Mouse (Mus musculus): ENCODE measurements around the gene Iqgap3. TPM values are rescaled to one million over a fixed set of nuclear protein-coding genes. Genes with fewer than 3 reads are reported as not detected.

Iqgap3 gene
- total RNA-seq, 2 experiments from 2014 or later, result 0.64 to 0.80 TPM

DNA sequence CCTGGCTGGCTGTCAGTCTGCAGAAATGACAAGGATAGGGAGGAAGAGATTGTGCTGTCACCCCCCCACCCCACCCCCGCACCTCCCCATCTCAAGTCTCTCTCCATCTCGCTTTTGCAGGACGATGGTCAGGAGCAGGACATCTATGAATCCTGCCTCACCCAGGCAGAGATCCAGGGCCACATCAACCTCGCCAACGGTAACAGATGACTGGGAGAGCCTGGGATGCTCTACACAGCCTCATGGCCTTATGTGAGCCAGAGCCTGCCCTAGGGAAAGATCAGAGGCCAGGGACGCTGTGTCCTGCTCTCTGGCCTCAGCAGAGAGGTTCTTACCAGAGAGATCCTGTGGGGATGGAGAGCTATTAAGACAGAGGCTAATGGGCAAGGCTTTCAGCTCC is 8.8 kb downstream of the Iqgap3 start:
- no peak for DNase-seq (ENCODE audit: low spot score in 2 of 2)

DNA sequence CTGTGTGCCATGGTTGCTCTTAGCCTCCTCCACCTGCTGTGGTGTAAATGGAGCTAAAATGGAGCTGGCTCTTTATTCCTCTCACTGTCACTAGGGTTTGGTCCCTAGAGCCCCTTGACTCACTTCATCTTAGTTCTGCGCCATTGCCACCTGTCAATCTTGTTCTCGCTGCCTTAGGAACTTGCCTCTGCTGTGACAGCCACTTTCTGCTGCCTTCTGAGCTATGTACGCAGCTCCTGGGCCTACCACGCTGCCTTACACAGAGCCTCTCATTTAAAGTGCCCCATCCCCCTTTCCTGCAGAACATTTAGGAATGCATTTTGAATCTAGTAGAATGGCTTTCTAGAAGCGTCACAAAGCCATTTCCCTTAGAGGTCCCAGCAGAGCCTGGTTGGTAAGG is 12.4 kb downstream of the Iqgap3 start:
- DNase-seq (ENCODE audit: low spot score in 2 of 2), result no peak

DNA sequence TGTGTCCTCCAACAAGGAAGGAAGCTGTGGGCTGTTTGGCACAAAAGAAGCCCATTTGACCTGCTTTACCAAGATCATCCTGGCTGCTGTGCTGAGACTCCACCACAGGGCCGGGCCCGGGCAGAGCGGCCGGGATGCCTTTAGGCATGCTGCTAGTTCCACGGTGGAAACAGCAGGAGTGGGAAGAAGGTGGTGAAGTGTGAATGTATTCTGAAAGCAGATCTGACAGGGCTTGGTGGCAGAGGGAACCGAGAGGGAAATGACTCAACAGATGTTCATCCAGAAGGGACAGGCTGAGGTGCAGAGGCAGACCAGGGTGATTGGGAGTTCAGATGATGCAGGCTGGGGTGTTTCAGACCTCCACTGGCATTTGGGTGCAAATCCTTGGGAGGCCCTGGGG is 15.9 kb downstream of the Iqgap3 start:
- no peak for DNase-seq (ENCODE audit: low spot score in 2 of 2)

DNA sequence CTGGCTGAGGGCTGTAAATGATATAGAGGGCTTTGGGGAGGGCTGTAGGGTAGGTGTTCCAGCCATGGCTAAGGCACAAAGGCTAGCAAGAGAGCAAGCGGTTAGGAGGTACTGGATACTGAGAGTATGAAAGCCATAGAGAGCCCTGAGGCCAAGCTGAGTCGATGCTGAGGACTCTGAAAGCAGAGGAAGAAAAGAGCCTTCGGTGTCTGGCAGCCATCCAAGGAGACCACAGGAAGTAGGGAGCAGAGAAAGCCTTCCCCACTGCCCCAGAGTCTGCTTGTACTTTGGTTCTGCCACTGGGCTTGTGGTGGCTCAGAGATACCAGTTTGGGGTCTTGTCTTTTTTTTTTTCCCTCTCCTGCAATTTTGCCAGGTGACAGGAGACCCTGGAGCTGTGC is 18.5 kb downstream of the Iqgap3 start:
- DNase-seq (ENCODE audit: low spot score in 2 of 2), result no peak

DNA sequence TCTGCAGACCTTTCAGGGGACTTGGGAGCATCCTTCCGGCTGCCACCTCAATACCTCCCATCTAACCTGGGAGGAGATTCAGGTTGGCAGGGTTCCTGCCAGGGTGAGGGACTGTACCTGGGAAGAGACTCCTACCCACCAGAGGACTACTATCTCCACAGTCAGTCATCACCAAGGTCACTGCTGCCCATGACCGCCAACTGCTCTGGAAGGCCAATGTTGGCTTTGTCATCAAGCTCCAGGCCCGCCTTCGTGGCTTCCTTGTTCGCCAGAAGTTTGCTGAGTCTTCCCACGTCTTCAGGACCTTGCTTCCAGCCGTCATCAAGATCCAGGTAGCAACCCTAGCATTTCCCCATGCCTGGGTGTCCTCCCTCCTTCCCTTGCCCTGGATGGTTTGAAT is 20.0 kb downstream of the Iqgap3 start:
- DNase-seq (ENCODE audit: low spot score in 2 of 2), result no peak

DNA sequence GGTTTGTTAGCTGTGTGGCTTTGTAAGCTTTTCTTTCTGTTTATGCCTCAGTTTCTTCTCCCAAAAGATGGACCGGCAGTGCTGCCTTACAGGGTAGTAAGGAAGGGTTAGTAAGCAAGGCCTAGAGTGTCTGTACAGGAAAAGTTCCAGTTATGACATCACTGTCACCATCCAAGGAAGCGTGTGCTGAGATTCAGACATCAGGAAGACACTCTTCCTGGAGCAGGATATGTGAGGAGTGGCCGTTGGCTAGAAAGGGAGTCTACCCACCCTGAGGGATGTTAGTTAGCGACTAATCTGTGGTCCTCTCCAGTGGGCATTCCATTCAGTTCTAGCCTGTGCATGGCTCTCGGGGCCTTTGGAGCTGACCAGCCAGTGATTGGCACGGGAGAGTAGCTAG is 20.4 kb downstream of the Iqgap3 start:
- no peak for DNase-seq (ENCODE audit: low spot score in 2 of 2)

DNA sequence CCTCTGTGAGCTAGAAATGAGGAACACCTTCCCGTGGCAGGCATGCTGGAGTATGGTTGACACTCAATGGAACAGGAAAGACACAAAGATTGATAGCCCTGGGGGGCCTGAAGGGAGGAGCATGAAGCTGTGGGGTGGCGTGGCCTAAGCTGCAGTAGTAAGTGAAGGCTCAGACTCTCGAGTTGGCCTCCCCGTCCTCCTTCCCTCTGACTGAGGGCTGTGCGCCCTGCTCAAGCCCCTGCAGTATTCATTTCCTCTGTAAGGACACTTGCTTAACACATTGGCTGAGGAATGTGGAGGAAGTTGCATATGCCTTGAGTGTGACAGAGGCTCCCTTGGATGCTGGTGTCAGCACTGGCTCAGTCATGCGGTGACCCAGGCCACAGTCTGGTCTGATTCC is 20.8 kb downstream of the Iqgap3 start:
- no peak for DNase-seq (ENCODE audit: low spot score in 2 of 2)

DNA sequence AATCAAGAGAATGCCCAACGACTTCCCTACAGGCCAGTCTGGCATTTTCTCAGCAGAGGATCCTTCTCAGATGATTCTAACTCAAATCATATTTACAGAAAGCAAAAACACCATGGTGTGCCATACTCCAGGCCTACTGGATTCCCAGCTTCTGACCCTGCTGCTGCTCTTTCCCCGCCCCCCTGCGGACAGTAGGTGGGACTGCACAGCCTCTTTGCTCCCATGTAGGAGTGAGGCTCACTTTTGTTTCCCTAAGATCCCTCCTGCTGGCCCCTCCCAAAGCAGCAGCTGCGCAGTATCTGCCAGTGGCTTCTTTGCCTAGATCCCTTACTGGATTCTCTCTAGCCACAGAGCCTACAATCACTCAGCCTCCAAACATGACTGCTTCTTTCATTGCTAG is 24.4 kb downstream of the Iqgap3 start:
- DNase-seq (ENCODE audit: low spot score in 2 of 2), result no peak

DNA sequence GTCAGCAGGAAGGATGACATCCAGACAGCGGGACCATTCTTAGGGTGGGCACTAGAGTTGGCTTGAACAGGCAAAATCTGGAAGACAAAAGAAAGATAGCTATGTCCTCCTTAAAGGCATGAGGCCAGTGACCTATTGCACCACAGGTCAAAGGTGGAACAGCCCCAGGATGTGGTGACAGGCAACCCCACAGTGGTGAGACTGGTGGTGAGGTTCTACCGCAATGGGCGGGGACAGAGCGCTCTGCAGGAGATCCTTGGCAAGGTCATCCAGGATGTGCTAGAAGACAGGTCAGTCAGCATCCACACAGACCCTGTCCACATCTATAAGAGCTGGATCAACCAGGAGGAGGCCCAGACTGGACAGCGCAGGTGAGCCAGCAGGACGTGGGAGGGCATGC is 27.4 kb downstream of the Iqgap3 start:
- no peak for DNase-seq (ENCODE audit: low spot score in 2 of 2)

DNA sequence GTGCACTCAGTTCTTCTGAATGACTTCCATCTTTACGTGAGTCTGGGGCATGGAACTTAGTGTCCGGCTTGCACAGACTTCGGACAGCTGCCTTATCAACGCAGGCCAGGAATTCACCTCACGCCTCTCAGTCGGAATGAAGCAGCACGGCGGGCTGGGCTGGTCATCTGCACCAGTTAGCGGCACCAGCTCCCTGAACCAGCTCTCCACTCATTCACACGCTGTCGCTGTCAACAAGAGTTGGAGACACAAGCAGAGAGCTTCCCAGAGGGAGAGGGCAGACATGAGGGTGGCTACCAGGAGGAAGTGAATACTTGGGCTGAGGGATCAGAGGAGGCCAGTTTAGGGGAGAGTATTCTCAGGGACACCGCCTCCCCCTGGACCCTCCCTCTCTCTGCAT is 32.6 kb downstream of the Iqgap3 start:
- DNase-seq (ENCODE audit: low spot score in 2 of 2), result no peak

DNA sequence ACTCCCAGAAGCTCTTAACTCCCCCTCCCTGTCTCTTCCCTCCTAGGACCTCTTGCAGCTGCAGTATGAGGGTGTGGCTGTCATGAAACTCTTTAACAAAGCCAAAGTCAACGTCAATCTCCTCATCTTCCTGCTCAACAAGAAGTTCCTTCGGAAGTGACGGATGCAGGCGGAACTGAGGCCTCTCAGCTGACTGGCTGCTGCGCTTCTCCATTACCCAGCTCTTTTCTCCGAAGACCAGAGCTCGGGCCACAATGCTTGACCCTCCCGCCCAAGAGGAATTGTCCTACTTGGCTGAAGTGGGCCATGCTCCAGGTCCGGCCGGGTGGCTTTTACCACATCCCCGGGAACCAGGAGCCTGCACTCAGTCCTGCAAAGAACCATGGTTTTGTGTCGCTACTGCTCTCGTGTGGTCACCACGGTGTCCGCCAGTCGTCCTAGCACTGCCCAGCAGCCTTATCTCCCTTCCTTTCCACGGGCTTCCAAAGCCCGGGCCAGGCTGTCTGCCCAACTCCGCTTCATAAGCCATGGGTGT is 38.4 kb downstream of the Iqgap3 start:
- DNase-seq (ENCODE audit: low spot score in 2 of 2), result no peak

DNA sequence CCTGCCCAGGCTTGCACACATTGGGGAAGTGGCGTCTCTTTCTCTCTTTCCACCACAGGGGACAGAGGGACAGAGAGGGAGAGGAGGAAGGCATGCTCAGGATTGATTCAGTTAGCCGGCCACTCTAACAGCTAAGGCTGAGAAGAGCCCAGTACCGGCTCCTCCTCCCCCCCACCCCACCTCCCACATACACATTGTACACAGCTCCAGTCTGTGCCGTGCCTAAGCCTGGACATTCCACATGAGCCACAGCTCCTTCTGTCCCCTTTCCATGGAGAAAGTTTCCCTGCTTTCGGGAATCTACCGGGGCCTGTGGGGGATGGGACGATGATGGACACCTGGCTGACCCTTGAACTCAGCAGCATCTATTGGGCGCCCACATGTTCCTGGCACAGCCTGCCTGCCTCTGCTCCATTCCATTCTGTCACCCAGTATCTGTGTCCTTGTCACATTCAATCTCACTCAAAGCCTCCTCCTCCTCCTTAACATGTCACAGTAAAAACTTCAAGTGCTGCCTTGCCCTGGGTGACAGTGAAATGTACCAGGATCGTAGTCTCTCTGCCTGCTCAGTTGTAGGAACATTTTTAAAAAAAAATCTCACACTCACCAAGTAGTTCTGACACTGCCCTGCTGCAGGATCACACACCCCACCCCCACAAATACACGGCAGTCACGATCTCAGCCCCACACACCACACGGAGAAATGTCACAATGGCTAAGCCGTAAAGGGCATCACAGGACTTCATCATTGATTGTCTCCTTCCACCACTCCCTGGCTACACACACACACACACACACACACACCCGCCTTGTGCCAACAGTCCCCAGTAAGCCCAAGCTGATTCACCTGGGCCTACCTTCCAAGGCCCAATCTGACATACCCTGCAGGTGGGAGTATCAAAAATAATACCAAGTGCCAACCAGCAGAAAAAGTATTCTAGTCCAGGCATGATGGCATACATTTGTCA is 39.7 kb downstream of the Iqgap3 start:
- DNase-seq (ENCODE audit: low spot score in 2 of 2), result no peak

DNA sequence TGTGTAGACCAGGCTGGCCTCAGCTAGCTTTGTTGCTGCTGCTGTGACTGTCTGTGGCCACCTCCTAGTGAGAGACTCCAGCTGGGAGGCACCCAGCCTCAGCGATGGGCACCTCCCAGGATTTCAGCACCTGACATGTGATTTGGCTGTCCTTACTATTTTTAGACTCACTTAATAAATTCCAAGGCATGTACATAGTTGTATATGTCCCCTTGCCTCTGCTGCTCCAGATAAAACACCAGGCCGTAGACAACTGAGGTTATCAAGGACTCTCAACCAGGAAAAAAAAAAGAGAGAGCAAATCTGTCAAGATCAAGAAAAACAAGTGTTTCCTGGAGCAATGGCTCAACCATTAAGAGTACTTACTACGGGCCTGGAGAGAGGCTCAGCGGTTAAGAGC is 43.4 kb downstream of the Iqgap3 start:
- no peak for DNase-seq (ENCODE audit: low spot score in 2 of 2)

DNA sequence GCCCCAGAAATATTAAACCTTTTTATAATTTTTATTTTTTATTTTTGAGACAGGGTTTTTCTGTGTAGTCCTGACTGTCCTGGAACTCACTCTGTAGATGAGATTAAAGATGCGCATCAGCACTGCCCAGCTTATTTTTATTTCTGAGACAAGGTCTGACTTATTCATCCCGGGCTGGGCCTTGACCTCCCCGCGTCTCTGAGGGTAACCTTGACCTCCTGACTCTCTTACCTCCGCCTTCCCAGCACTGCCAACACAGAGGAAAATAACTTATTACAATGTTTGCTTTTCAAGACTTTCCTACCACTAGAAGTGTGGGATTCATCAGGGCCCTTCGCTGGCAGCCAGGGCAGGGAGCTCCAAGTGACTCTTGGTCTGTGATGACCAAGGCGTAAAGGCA is 44.4 kb downstream of the Iqgap3 start:
- DNase-seq (ENCODE audit: low spot score in 2 of 2), result peak in 1 of 2 experiments; percentile 25

DNA sequence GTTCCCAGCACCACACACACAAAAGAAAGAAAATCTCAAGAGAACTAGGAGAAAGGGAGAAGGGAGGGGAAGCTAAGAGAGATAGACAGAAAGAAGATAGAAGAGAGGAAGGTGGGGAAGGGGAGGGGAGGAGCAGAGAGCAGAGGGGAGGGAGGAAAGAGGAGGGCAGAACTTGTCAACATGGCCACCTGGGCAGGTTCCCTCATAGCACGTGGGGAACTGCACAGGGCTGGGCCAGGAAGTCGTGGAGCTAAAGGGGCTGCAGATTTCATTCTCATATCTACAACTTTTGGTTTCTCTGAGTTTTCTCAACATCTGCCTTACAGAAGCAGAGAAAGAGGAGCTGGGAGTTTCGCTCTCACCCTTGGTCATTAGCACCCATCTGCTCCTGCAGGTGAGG is 45.9 kb downstream of the Iqgap3 start:
- DNase-seq (ENCODE audit: low spot score in 2 of 2), result no peak

DNA sequence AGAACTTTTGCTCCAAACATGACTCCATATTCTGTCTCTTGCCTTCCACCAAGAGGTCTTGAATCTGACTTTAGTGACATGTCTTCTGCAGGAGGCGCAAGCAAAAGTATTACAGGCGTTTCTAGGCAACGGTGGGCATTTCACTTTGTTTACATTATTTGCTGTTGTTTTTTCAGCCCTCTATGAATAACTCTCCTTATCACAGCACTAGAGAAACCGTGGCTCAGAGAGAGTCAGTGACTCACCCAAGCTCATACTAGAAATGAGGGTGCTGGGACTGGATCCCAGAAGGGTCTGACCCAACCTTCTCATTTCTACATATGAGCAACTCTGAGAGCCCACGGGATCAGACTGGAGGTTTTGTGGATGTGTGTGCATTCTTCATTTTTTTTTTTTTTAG is 46.3 kb downstream of the Iqgap3 start:
- DNase-seq (ENCODE audit: low spot score in 2 of 2), result no peak

DNA sequence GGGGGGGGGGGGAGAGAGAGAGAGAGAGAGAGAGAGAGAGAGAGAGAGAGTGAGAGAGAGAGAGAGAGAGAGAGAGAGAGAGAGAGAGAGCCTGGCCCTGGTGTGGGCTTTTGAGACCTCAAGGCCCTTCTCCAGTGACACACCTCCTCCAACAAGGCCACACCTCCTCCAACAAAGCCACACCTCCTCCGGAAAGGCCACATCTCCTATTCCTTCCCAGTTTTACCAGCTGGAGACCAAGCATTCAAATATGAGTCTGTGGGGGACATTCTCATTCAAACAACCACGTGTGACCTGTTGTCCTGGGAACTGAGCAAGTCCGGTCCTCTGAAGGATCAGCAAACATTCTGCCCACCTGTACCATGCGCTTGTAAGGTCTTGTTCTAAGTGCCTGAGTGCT is 47.2 kb downstream of the Iqgap3 start:
- no peak for DNase-seq (ENCODE audit: low spot score in 2 of 2)

DNA sequence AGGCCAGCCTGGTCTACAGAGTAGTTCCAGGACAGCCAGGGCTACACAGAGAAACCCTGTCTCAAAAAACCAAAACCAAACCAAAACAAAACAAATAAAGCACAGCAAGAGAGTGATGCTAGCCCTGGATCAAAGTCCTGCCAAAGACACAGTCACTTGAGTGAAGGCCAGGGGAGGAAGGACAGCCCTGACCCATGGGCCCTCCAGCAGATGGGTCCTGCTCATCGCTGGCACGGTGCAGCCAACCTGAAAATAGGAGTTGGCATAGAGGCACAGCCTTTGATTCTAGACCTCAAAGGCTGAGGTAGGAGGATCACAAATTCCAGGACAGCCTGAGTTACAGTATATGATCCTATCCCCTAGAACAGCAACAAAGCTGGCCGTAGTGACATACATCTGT is 49.3 kb downstream of the Iqgap3 start:
- no peak for DNase-seq (ENCODE audit: low spot score in 2 of 2)

DNA sequence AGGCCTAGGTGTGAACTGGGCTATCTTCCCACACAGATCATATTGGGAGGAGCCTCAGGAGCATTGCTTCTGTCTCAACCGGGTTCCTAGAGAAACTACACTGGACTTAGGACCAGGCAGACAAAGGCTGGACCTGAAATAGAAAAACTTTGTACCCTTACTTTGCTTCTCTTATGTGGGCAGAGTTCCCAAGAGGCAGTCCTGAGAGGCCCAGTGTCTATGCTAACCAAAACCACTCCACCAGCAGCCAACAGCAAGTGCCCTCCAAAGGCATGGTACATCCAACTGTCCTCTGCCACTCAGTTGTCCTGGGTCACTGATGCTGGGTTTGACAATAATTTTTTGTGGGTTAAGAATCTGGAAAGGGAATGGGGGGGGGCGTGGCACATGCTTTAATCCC is 50.7 kb downstream of the Iqgap3 start:
- DNase-seq (ENCODE audit: low spot score in 2 of 2), result no peak

DNA sequence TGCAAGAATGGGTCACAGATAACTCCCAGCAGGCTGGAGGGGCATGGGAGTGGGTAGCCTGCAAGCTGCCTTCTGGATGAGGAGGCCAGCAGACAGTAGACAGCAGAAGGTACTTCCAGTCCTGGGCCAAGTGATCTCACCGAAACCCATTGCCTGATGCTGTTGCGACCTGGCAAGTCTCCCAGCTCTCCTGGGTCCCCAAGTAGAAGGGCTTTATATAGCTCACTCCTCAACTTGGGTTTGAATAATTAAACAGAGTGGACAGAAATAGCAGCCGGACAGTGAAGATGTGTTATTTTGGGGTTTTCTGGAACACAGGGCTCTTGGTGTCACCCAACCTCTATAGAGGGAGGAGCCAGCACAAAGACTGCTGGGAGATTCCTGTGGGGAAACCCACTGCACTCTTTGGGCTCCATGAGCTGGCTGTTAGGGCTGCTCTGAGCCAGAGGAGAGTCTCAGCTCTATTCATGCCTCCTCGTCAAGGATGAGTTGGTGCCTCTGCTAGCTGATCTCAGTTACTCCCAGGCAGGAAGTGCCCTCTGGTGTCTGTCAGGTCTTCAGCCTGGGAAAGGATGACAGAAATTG is 51.5 kb downstream of the Iqgap3 start:
- no peak for DNase-seq (ENCODE audit: low spot score in 2 of 2)

DNA sequence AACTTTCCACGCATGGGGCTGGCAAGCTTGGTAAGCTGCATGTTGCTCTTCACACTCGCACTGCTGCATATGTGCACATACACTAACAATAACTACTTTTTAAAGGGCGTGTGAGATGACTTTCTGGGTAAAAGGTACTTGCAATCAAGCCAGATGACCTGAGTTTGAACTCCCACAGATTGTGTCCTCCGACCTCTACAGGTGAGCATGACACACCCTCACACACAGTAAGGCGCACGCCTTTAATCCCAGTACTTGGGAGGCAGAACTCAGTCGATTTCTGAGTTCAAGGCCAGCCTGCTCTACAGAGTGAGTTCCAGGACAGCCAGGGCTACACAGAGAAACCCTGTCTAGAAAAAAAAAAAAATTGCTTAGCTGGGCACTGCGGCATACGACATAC is 54.6 kb downstream of the Iqgap3 start:
- no peak for DNase-seq (ENCODE audit: low spot score in 2 of 2)

DNA sequence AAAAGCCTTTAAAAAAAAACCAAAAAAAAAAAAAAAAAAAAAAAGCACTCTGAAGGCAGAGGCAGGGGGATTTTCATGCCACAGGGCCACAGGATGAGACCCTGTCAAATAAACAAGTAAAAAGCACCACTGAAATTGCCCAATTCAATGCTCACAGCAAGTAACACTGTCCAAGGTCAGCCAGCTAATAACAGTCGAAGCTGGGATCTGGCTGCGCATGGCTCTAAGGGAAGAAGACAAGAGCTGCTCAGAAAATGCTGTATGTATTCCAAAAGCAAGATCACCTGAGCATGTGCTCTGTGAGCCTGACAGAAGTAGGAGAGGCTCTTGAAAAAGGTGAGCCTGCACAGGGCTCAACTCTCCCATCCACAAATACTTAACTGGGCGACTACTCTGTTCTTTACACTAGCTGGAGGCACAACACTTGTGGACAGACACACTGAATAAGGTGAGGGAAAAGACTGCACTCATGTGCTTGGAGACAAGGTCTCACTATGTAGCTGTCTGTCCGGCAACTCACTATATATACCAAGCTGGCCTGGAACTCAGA is 55.2 kb downstream of the Iqgap3 start:
- DNase-seq (ENCODE audit: low spot score in 2 of 2), result no peak

Measured in adrenal gland, adult 18-20 months (tissue).